Mouse (Mus musculus): ENCODE measurements around the gene Rhot2. TPM values are rescaled to one million over a fixed set of nuclear protein-coding genes. Genes with fewer than 3 reads are reported as not detected.

The Rhot2 gene
- total RNA-seq (2015; ENCODE audit: low replicate concordance), result 3.3 and 9.8 TPM in 2 replicates
- 19.7 and 28.6 TPM in 2 replicates for total RNA-seq (2017; ENCODE audit: low replicate concordance)

GRCm38 (mm10) chr17:25844396-25844901 is at the start of gene Rhot2:
Gene Rhot2, minus strand, starts transcription at chr17:25844851.
- peak; percentile 89 for ATAC-seq (replicated peaks; ENCODE audit: low FRiP score, poor library complexity, severe bottlenecking)

GRCm38 (mm10) chr17:25893975-25894617 is 49.4 kb upstream of the Rhot2 start:
- ATAC-seq (replicated peaks; ENCODE audit: low FRiP score, poor library complexity, severe bottlenecking), result peak; percentile 93

GRCm38 (mm10) chr17:25888837-25889236 is 44.2 kb upstream of the Rhot2 start:
- ATAC-seq (replicated peaks; ENCODE audit: low FRiP score, poor library complexity, severe bottlenecking), result no peak

- ATAC-seq (replicated peaks; ENCODE audit: low FRiP score, poor library complexity, severe bottlenecking), result no peak
These were observed 42.8 kb upstream of the Rhot2 start for GRCm38 (mm10) chr17:25887467-25887866.

- no peak for ATAC-seq (replicated peaks; ENCODE audit: low FRiP score, poor library complexity, severe bottlenecking)
These were observed 42.2 kb upstream of the Rhot2 start for GRCm38 (mm10) chr17:25886806-25887205.

GRCm38 (mm10) chr17:25885636-25886035 is 41.0 kb upstream of the Rhot2 start:
- peak; percentile 60; the same call in 1 of the 2 replicates for ATAC-seq (replicated peaks; ENCODE audit: low FRiP score, poor library complexity, severe bottlenecking)

- ATAC-seq (replicated peaks; ENCODE audit: low FRiP score, poor library complexity, severe bottlenecking), result no peak
These were observed 39.2 kb upstream of the Rhot2 start for GRCm38 (mm10) chr17:25883824-25884223.

GRCm38 (mm10) chr17:25883268-25883667 is 38.6 kb upstream of the Rhot2 start:
- no peak for ATAC-seq (replicated peaks; ENCODE audit: low FRiP score, poor library complexity, severe bottlenecking)

GRCm38 (mm10) chr17:25882306-25882705 is 37.7 kb upstream of the Rhot2 start:
- no peak for ATAC-seq (replicated peaks; ENCODE audit: low FRiP score, poor library complexity, severe bottlenecking)

- ATAC-seq (replicated peaks; ENCODE audit: low FRiP score, poor library complexity, severe bottlenecking), result no peak
These were observed 37.0 kb upstream of the Rhot2 start for GRCm38 (mm10) chr17:25881691-25882090.

GRCm38 (mm10) chr17:25880913-25881641 is 36.4 kb upstream of the Rhot2 start:
- ATAC-seq (replicated peaks; ENCODE audit: low FRiP score, poor library complexity, severe bottlenecking), result no peak

GRCm38 (mm10) chr17:25880196-25880910 is 35.7 kb upstream of the Rhot2 start, which contains the start of gene Wfikkn1:
Gene Wfikkn1, minus strand, starts transcription at chr17:25880858.
- no peak for ATAC-seq (replicated peaks; ENCODE audit: low FRiP score, poor library complexity, severe bottlenecking)

GRCm38 (mm10) chr17:25879750-25880149 is 35.1 kb upstream of the Rhot2 start:
- no peak for ATAC-seq (replicated peaks; ENCODE audit: low FRiP score, poor library complexity, severe bottlenecking)

GRCm38 (mm10) chr17:25879261-25879660 is 34.6 kb upstream of the Rhot2 start:
- no peak for ATAC-seq (replicated peaks; ENCODE audit: low FRiP score, poor library complexity, severe bottlenecking)

- no peak for ATAC-seq (replicated peaks; ENCODE audit: low FRiP score, poor library complexity, severe bottlenecking)
These were observed 34.0 kb upstream of the Rhot2 start for GRCm38 (mm10) chr17:25878611-25879180.

- ATAC-seq (replicated peaks; ENCODE audit: low FRiP score, poor library complexity, severe bottlenecking), result no peak
These were observed 33.3 kb upstream of the Rhot2 start for GRCm38 (mm10) chr17:25877741-25878610.

GRCm38 (mm10) chr17:25877025-25877424 is 32.4 kb upstream of the Rhot2 start:
- ATAC-seq (replicated peaks; ENCODE audit: low FRiP score, poor library complexity, severe bottlenecking), result no peak

GRCm38 (mm10) chr17:25876347-25876915 is 31.8 kb upstream of the Rhot2 start:
- no peak for ATAC-seq (replicated peaks; ENCODE audit: low FRiP score, poor library complexity, severe bottlenecking)

All from erythroblast, adult 5-6 weeks (primary cell).